Mouse (Mus musculus): ENCODE data around the gene Rel. TPM values are rescaled to one million over a fixed set of nuclear protein-coding genes. Genes with fewer than 3 reads are reported as not detected.

Gene Rel
- polyA plus RNA-seq, 1 experiment from 2014 or later, result 0.67 TPM

Other genes starting within 250 kb of the Rel start
- gene 1700093K21Rik, start 249.8 kb downstream of the Rel start, polyA plus RNA-seq (2014; fragmentation: Nextera tagmentation; extraction: Ambion mirVana), result not detected in 2 replicates
- gene 0610010F05Rik, start 137.3 kb downstream of the Rel start, polyA plus RNA-seq (2014; fragmentation: Nextera tagmentation; extraction: Ambion mirVana), result 21.3 and 26.6 TPM in 2 replicates
- 28.2 and 32.6 TPM in 2 replicates for gene Pus10, start 105.3 kb downstream of the Rel start, polyA plus RNA-seq (2014; fragmentation: Nextera tagmentation; extraction: Ambion mirVana)
- gene Pex13, start 105.0 kb downstream of the Rel start, polyA plus RNA-seq (2014; fragmentation: Nextera tagmentation; extraction: Ambion mirVana), result 21.0 and 27.6 TPM in 2 replicates
- 11.1 and 13.4 TPM in 2 replicates for gene Papolg, start 124.3 kb upstream of the Rel start, polyA plus RNA-seq (2014; fragmentation: Nextera tagmentation; extraction: Ambion mirVana)

Data from liver, embryonic 11.5 days (tissue).